Mouse (Mus musculus) CH12.LX (cell line): ENCODE measurements at regions not wholly inside any gene's neighbourhood (a gene's known extent, or its start where the extent isn't known, plus 50 kb on each side); places are given as distances from the start of the nearest gene placed in this dataset.

Experiments used
- DNase-seq: peaks from one replicate; pipeline ENCODE4 v3.0.0-alpha.2; 2013; ENCODE audit errors: extremely low read depth
- H3K27ac ChIP-seq: 2 replicates; pipeline ENCODE4 v1.5.1; 2012; ENCODE audit warnings: low read depth, mild to moderate bottlenecking, control low read depth, moderate library complexity; ENCODE audit not compliant: insufficient read depth
- H3K27me3 ChIP-seq: replicated peaks from 2 replicates; pipeline ENCODE3; 2012; ENCODE audit warnings: inconsistent platforms
- H3K36me3 ChIP-seq, 2 experiments: replicated peaks in 1 of 2; 2 replicates each; pipeline versions ENCODE3 to v1.6.1; 2012; ENCODE audit warnings: inconsistent platforms in 1 of 2, low read length in 1 of 2, mild to moderate bottlenecking in 1 of 2, mixed read lengths in 1 of 2, moderate library complexity in 1 of 2; ENCODE audit not compliant: control insufficient read depth in 1 of 2, insufficient read depth in 1 of 2
- H3K4me1 ChIP-seq, 2 experiments: 2 replicates each; pipeline ENCODE4 v1.6.1; 2012; ENCODE audit warnings: inconsistent platforms in 1 of 2, moderate library complexity in 1 of 2; ENCODE audit not compliant: insufficient read depth in 2 of 2, control insufficient read depth in 1 of 2
- H3K4me2 ChIP-seq: 2 replicates; pipeline ENCODE4 v1.6.1; 2012; ENCODE audit warnings: low read depth, mild to moderate bottlenecking, control low read depth; ENCODE audit not compliant: poor library complexity, insufficient read depth, severe bottlenecking
- H3K4me3 ChIP-seq, 3 experiments: fragments of 150-350 bp in 1 of 3; sonication (generic) in 1 of 3; replicated peaks in 1 of 3; 2 replicates each; pipeline versions ENCODE3 to v1.5.1; 2011 to 2012; ENCODE audit warnings: low read depth in 2 of 3, low read length in 2 of 3, mild to moderate bottlenecking in 2 of 3, moderate library complexity in 2 of 3, control low read depth in 1 of 3, improper control_type of control experiment in 1 of 3, inconsistent platforms in 1 of 3, mixed read lengths in 1 of 3; ENCODE audit not compliant: poor library complexity in 1 of 3
- H3K79me2 ChIP-seq: replicated peaks from 2 replicates; pipeline ENCODE4 v1.6.1; 2012; ENCODE audit warnings: mild to moderate bottlenecking, moderate library complexity; ENCODE audit not compliant: control insufficient read depth, poor library complexity, insufficient read depth, severe bottlenecking; ENCODE audit errors: extremely low read depth
- H3K9ac ChIP-seq: 2 replicates; pipeline ENCODE4 v1.6.1; 2012; ENCODE audit warnings: low read depth, mild to moderate bottlenecking, control low read depth, moderate library complexity; ENCODE audit not compliant: insufficient read depth
- H3K9me3 ChIP-seq: replicated peaks from 2 replicates; pipeline ENCODE3; 2012; ENCODE audit warnings: low read length, inconsistent platforms, mixed read lengths
- BHLHE40 ChIP-seq: IDR thresholded peaks from 2 replicates; pipeline ENCODE4 v1.6.1; 2011; ENCODE audit warnings: mild to moderate bottlenecking, low read depth, low read length, improper control_type of control experiment
- CHD1 ChIP-seq: IDR thresholded peaks from 2 replicates; pipeline ENCODE4 v1.6.1; 2012; ENCODE audit warnings: low read depth, low read length, improper control_type of control experiment, inconsistent platforms
- CHD2 ChIP-seq: IDR thresholded peaks from 2 replicates; pipeline ENCODE4 v1.6.1; 2011; ENCODE audit warnings: low read length, improper control_type of control experiment
- E2F4 ChIP-seq: IDR thresholded peaks from 2 replicates; pipeline ENCODE4 v1.6.1; 2011; ENCODE audit warnings: low read depth, low read length, improper control_type of control experiment; ENCODE audit not compliant: insufficient replicate concordance
- ELF1 ChIP-seq: IDR thresholded peaks from 2 replicates; pipeline ENCODE4 v1.6.1; 2014; ENCODE audit warnings: low read depth, mild to moderate bottlenecking, inconsistent platforms, low read length, improper control_type of control experiment
- EP300 ChIP-seq: IDR thresholded peaks from 2 replicates; pipeline ENCODE4 v1.6.1; 2011; ENCODE audit warnings: low read length, improper control_type of control experiment
- GABPA ChIP-seq: IDR thresholded peaks from 2 replicates; pipeline ENCODE4 v1.6.1; 2012; ENCODE audit warnings: low read depth, low read length, improper control_type of control experiment, inconsistent platforms; ENCODE audit not compliant: insufficient replicate concordance
- HCFC1 ChIP-seq: IDR thresholded peaks from 2 replicates; pipeline ENCODE4 v1.6.1; 2012; ENCODE audit warnings: low read depth, mild to moderate bottlenecking, inconsistent platforms, low read length, improper control_type of control experiment
- IRF4 ChIP-seq: IDR thresholded peaks from 2 replicates; pipeline ENCODE4 v1.6.1; 2014; ENCODE audit warnings: low read depth, mild to moderate bottlenecking, inconsistent platforms, low read length, improper control_type of control experiment
- JUN ChIP-seq: IDR thresholded peaks from 2 replicates; pipeline ENCODE4 v1.6.1; 2011; ENCODE audit warnings: low read depth, mild to moderate bottlenecking, low read length, improper control_type of control experiment, moderate library complexity; ENCODE audit not compliant: insufficient read depth
- MAFK ChIP-seq: IDR thresholded peaks from 2 replicates; pipeline ENCODE4 v1.6.1; 2011; ENCODE audit warnings: low read length, improper control_type of control experiment; ENCODE audit not compliant: insufficient replicate concordance
- MAX ChIP-seq: IDR thresholded peaks from 2 replicates; pipeline ENCODE4 v1.6.1; 2011; ENCODE audit warnings: low read length, improper control_type of control experiment
- MEF2A ChIP-seq: IDR thresholded peaks from 2 replicates; pipeline ENCODE4 v1.6.1; 2014; ENCODE audit warnings: low read depth, mild to moderate bottlenecking, inconsistent platforms, low read length, improper control_type of control experiment, borderline replicate concordance
- MYC ChIP-seq: IDR thresholded peaks from 2 replicates; pipeline ENCODE4 v1.6.1; 2011; ENCODE audit warnings: low read depth, mild to moderate bottlenecking, improper control_type of control experiment, low read length
- NRF1 ChIP-seq: IDR thresholded peaks from 2 replicates; pipeline ENCODE4 v1.6.1; 2014; ENCODE audit warnings: low read depth, mild to moderate bottlenecking, inconsistent platforms, low read length, improper control_type of control experiment, moderate library complexity
- PAX5 ChIP-seq: IDR thresholded peaks from 2 replicates; pipeline ENCODE4 v1.6.1; 2012; ENCODE audit warnings: low read length, inconsistent platforms, mixed read lengths
- POLR2A ChIP-seq: IDR thresholded peaks from 2 replicates; pipeline ENCODE4 v1.6.1; 2011; ENCODE audit warnings: low read depth, mild to moderate bottlenecking, improper control_type of control experiment, low read length
- POLR2AphosphoS2 ChIP-seq: IDR thresholded peaks from 2 replicates; pipeline ENCODE4 v1.6.1; 2011; ENCODE audit warnings: low read depth, low read length, improper control_type of control experiment
- RAD21 ChIP-seq: IDR thresholded peaks from 2 replicates; pipeline ENCODE4 v1.6.1; 2011; ENCODE audit warnings: low read depth, mild to moderate bottlenecking, low read length, improper control_type of control experiment, moderate library complexity
- RCOR1 ChIP-seq: conservative IDR thresholded peaks from 2 replicates; pipeline ENCODE4 v1.6.1; 2012; ENCODE audit warnings: low read depth, mild to moderate bottlenecking, inconsistent platforms, low read length, improper control_type of control experiment
- SIN3A ChIP-seq: IDR thresholded peaks from 2 replicates; pipeline ENCODE4 v1.6.1; 2012; ENCODE audit warnings: low read length, improper control_type of control experiment, inconsistent platforms
- SMC3 ChIP-seq: IDR thresholded peaks from 2 replicates; pipeline ENCODE4 v1.6.1; 2011; ENCODE audit warnings: low read depth, low read length, improper control_type of control experiment
- TBP ChIP-seq: conservative IDR thresholded peaks from 2 replicates; pipeline ENCODE4 v1.6.1; 2011; ENCODE audit warnings: low read depth, low read length, improper control_type of control experiment
- TCF12 ChIP-seq: IDR thresholded peaks from 2 replicates; pipeline ENCODE4 v1.6.1; 2014; ENCODE audit warnings: low read depth, mild to moderate bottlenecking, inconsistent platforms, low read length, improper control_type of control experiment
- USF1 ChIP-seq: IDR thresholded peaks from 2 replicates; pipeline ENCODE4 v1.6.1; 2014; ENCODE audit warnings: low read depth, mild to moderate bottlenecking, inconsistent platforms, low read length, improper control_type of control experiment
- ZC3H11A ChIP-seq: IDR thresholded peaks from 2 replicates; pipeline ENCODE4 v1.6.1; 2012; ENCODE audit warnings: low read depth, mild to moderate bottlenecking, inconsistent platforms, low read length, improper control_type of control experiment
- ZKSCAN1 ChIP-seq: IDR thresholded peaks from 2 replicates; pipeline ENCODE4 v1.6.1; 2012; ENCODE audit warnings: low read depth, inconsistent platforms, low read length, improper control_type of control experiment, borderline replicate concordance
- ZMIZ1 ChIP-seq: IDR thresholded peaks from 2 replicates; pipeline ENCODE4 v1.6.1; 2012; ENCODE audit warnings: low read depth, mild to moderate bottlenecking, inconsistent platforms, low read length, improper control_type of control experiment
- ZNF384 ChIP-seq: IDR thresholded peaks from 2 replicates; pipeline ENCODE4 v1.6.1; 2012; ENCODE audit warnings: low read depth, low read length, improper control_type of control experiment, inconsistent platforms
- dilution Hi-C: fragments of 300-500 bp; cut with MboI; formaldehyde crosslinking; loops from 2 replicates; pipeline ENCODE4 v1.14.3; 2020; ENCODE audit warnings: low sequenced_read_pairs; ENCODE audit not compliant: extremely low pct_unique_long_range_greater_than_20kb, extremely low pct_ligation_motif_present
- in situ Hi-C: fragments of 300-500 bp; cut with MboI; formaldehyde crosslinking; loops from 3 replicates; pipeline ENCODE4 v1.14.3; 2019; ENCODE audit warnings: low sequenced_read_pairs, low pct_ligation_motif_present, low pct_unique_long_range_greater_than_20kb, mixed read lengths

- Histone ChIP-seq H3K4me2 (no peak overlapping the region), H3K4me1 (no peaks in the 10 kb centered on the region), H3K27ac (no peak overlapping the region), H3K9me3 (no peaks in the 10 kb centered on the region), H3K9ac (no peak overlapping the region), H3K79me2 (no peaks in the 10 kb centered on the region), H3K4me3 (no peak overlapping the region), H3K27me3 (no peaks in the 10 kb centered on the region), H3K36me3 (no peaks in the 10 kb centered on the region)
- TF ChIP-seq EP300 (no peak), CHD2 (no peak), GABPA (no peak), POLR2A (no peak), CHD1 (no peak), BHLHE40 (no peak), ZKSCAN1 (no peak), NRF1 (no peak), TCF12 (no peak), MAX (no peak), ZMIZ1 (no peak), SMC3 (no peak), RCOR1 (no peak), SIN3A (no peak), RAD21 (no peak), MEF2A (no peak), JUN (no peak), ZC3H11A (no peak), HCFC1 (no peak)
- in situ Hi-C loops (no loop called here), dilution Hi-C loops (no loop called here)
- no peak for DNase-seq
Measured at GRCm38 (mm10) chr7:111150115-111150514, 67.3 kb upstream of the Eif4g2 start.

- no peak overlapping the region for H3K27ac ChIP-seq
- H3K27me3 ChIP-seq = no peaks in the 10 kb centered on the region
- no peaks in the 10 kb centered on the region for H3K36me3 ChIP-seq
- H3K4me2 ChIP-seq = no peak overlapping the region
- H3K79me2 ChIP-seq = no peaks in the 10 kb centered on the region
- dilution Hi-C loops = no loop called here
- H3K4me3 ChIP-seq = no peak overlapping the region
- no peaks in the 10 kb centered on the region for H3K9me3 ChIP-seq
- DNase-seq = no peak
- H3K4me1 ChIP-seq = no peaks in the 10 kb centered on the region
- TF ChIP-seq ZKSCAN1 (no peak), MEF2A (no peak), POLR2AphosphoS2 (no peak), MAFK (no peak), ELF1 (no peak), ZC3H11A (no peak), ZNF384 (no peak), NRF1 (no peak), E2F4 (no peak), TBP (no peak), RAD21 (no peak), MAX (no peak), TCF12 (no peak), PAX5 (no peak), IRF4 (no peak), USF1 (no peak), MYC (no peak)
- TF ChIP-seq, all 38 proteins: peak for 0
- H3K9ac ChIP-seq = no peak overlapping the region
- in situ Hi-C loops = no loop called here
Measured at GRCm38 (mm10) chr7:111147593-111147992, 64.8 kb upstream of the Eif4g2 start.
